Mouse (Mus musculus) 3134 (cell line): ENCODE measurements around the gene Crybg1.
"Not testable (repeated sequence)": the region's sequence is repeated elsewhere in the genome, so short reads cannot be mapped to it uniquely, and the experiment has no call there.

Source experiments
- DNase-seq: peaks from one replicate; pipeline ENCODE4 v3.0.0-alpha.2; 2011; ENCODE audit warnings: low spot score; ENCODE audit not compliant: insufficient read length; ENCODE audit errors: extremely low read depth

Gene Crybg1

GRCm38 (mm10) chr10:43980742-43981141 is 167.9 kb downstream of the Crybg1 start:
- DNase-seq = not testable (repeated sequence)

- no peak for DNase-seq
Measured at GRCm38 (mm10) chr10:43980080-43980479, 168.6 kb downstream of the Crybg1 start.

- DNase-seq = peak; percentile 59
Measured at GRCm38 (mm10) chr10:43977353-43977752, 171.3 kb downstream of the Crybg1 start.

- peak; percentile 26 for DNase-seq
Measured at GRCm38 (mm10) chr10:43973244-43973643, 175.4 kb downstream of the Crybg1 start.

- no peak for DNase-seq
Measured at GRCm38 (mm10) chr10:43964943-43965342, 183.7 kb downstream of the Crybg1 start.

GRCm38 (mm10) chr10:43953942-43954341 is 194.7 kb downstream of the Crybg1 start:
- DNase-seq = peak; percentile 19

GRCm38 (mm10) chr10:43945435-43945834 is 203.2 kb downstream of the Crybg1 start:
- DNase-seq = no peak

GRCm38 (mm10) chr10:43943736-43944135 is 204.9 kb downstream of the Crybg1 start:
- peak; percentile 37 for DNase-seq

GRCm38 (mm10) chr10:43939136-43939662 is 209.5 kb downstream of the Crybg1 start:
- no peak for DNase-seq

GRCm38 (mm10) chr10:43928596-43928995 is 220.1 kb downstream of the Crybg1 start:
- peak; percentile 21 for DNase-seq

- no peak for DNase-seq
Measured at GRCm38 (mm10) chr10:43927736-43928135, 220.9 kb downstream of the Crybg1 start.

GRCm38 (mm10) chr10:43925776-43926175 is 222.9 kb downstream of the Crybg1 start:
- not testable (repeated sequence) for DNase-seq

GRCm38 (mm10) chr10:43923096-43923495 is 225.6 kb downstream of the Crybg1 start:
- no peak for DNase-seq

GRCm38 (mm10) chr10:43918696-43919608 is 229.7 kb downstream of the Crybg1 start:
- DNase-seq = peak; percentile 32

GRCm38 (mm10) chr10:43916737-43917136 is 231.9 kb downstream of the Crybg1 start:
- DNase-seq = no peak

GRCm38 (mm10) chr10:43916181-43916580 is 232.5 kb downstream of the Crybg1 start:
- no peak for DNase-seq

GRCm38 (mm10) chr10:43912236-43912635 is 236.4 kb downstream of the Crybg1 start:
- DNase-seq = no peak

GRCm38 (mm10) chr10:43910873-43911142 is 237.8 kb downstream of the Crybg1 start:
- DNase-seq = no peak

GRCm38 (mm10) chr10:43910032-43910872 is 238.4 kb downstream of the Crybg1 start:
- DNase-seq = no peak

- DNase-seq = no peak
Measured at GRCm38 (mm10) chr10:43904569-43904968, 244.1 kb downstream of the Crybg1 start.

- DNase-seq = peak; percentile 93
Measured at GRCm38 (mm10) chr10:43901578-43902194, 247.0 kb downstream of the Crybg1 start, which contains the start of the genes Qrsl1 and Rtn4ip1. Qrsl1 (minus strand) TSS chr10:43901745. Rtn4ip1 (plus strand) TSS chr10:43901807.
